Mouse (Mus musculus): Measurements from ENCODE around the gene Gm28230. TPM values are rescaled to one million over a fixed set of nuclear protein-coding genes. Genes with fewer than 3 reads are reported as not detected.

Gene Gm28230
- total and polyA plus RNA-seq, 2 experiments from 2014 or later, result not detected

- no peak for DNase-seq (ENCODE audit: low spot score)
- no peak for TF ChIP-seq CTCF (IDR thresholded peaks at IDR 0.05)
- H3K9ac ChIP-seq (replicated peaks; ENCODE audit: low read length, poor library complexity, severe bottlenecking), result no peak overlapping the region
- H3K4me1 ChIP-seq (ENCODE audit: insufficient read depth, low read length), result no peaks in the 10 kb centered on the region
- no peak for ATAC-seq (ENCODE audit: low FRiP score)
- H3K9me3 ChIP-seq (ENCODE audit: low read length), result no peaks in the 10 kb centered on the region
- H3K36me3 ChIP-seq (ENCODE audit: insufficient read depth, low read length), result no peaks in the 10 kb centered on the region
- no peak overlapping the region for H3K4me3 ChIP-seq (ENCODE audit: low read depth, low read length)
- peaks cover 94% of the 10 kb centered on the region for H3K27me3 ChIP-seq (ENCODE audit: insufficient read depth, low read length)
- H3K27ac ChIP-seq (ENCODE audit: low read depth, low read length), result no peak overlapping the region
- no peak overlapping the region for H3K4me2 ChIP-seq (ENCODE audit: low read depth, low read length, poor library complexity, severe bottlenecking)
- WGBS, result 1% methylated on average over 52 of the region's 52 CpGs
These were observed 6.2 kb downstream of the Gm28230 start for GRCm38 (mm10) chr2:74732513-74733316.

DNA sequence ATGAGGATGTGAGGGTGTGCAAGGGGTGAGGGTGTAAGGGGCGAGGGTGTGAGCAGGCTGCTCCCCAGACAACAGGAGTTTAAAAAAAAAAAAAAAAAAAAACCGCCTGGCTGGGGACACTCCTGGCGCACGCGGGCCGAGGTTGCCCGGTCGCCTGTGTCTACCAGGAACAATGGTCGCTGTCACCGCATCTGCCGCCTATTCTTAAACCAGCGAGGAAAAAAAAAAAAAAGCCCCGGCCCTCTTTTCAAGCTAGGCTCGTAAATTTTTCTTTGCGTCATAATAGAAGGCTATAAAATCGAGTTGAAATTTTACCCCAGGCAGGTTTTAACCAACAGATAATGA lies 6.8 kb downstream of the Gm28230 start:
- Histone ChIP-seq H3K4me3 (ENCODE audit: low read depth, low read length) (no peak overlapping the region), H3K4me1 (ENCODE audit: insufficient read depth, low read length) (no peaks in the 10 kb centered on the region), H3K27me3 (ENCODE audit: insufficient read depth, low read length) (peaks cover 95% of the 10 kb centered on the region), H3K9me3 (ENCODE audit: low read length) (no peaks in the 10 kb centered on the region), H3K9ac (replicated peaks; ENCODE audit: low read length, poor library complexity, severe bottlenecking) (no peak overlapping the region), H3K36me3 (ENCODE audit: insufficient read depth, low read length) (no peaks in the 10 kb centered on the region), H3K4me2 (ENCODE audit: low read depth, low read length, poor library complexity, severe bottlenecking) (no peak overlapping the region), H3K27ac (ENCODE audit: low read depth, low read length) (no peak overlapping the region)
- DNase-seq (ENCODE audit: low spot score) (no peak), ATAC-seq (ENCODE audit: low FRiP score) (no peak)
- WGBS, result 0% methylated on average over 16 of the region's 16 CpGs
- no peak for TF ChIP-seq CTCF (IDR thresholded peaks at IDR 0.05)

- no peaks in the 10 kb centered on the region for H3K36me3 ChIP-seq (ENCODE audit: insufficient read depth, low read length)
- ATAC-seq (ENCODE audit: low FRiP score), result no peak
- H3K9me3 ChIP-seq (ENCODE audit: low read length), result no peaks in the 10 kb centered on the region
- H3K9ac ChIP-seq (replicated peaks; ENCODE audit: low read length, poor library complexity, severe bottlenecking), result no peak overlapping the region
- H3K4me1 ChIP-seq (ENCODE audit: insufficient read depth, low read length), result no peaks in the 10 kb centered on the region
- no peak for TF ChIP-seq CTCF (IDR thresholded peaks at IDR 0.05)
- no peak overlapping the region for H3K27ac ChIP-seq (ENCODE audit: low read depth, low read length)
- no peak overlapping the region for H3K4me2 ChIP-seq (ENCODE audit: low read depth, low read length, poor library complexity, severe bottlenecking)
- no peak for DNase-seq (ENCODE audit: low spot score)
- under 1% methylated on average over 6 of the region's 6 CpGs for WGBS
- no peak overlapping the region for H3K4me3 ChIP-seq (ENCODE audit: low read depth, low read length)
- H3K27me3 ChIP-seq (ENCODE audit: insufficient read depth, low read length), result peaks cover 95% of the 10 kb centered on the region
These were observed 7.2 kb downstream of the Gm28230 start for GRCm38 (mm10) chr2:74733765-74734164.

DNA sequence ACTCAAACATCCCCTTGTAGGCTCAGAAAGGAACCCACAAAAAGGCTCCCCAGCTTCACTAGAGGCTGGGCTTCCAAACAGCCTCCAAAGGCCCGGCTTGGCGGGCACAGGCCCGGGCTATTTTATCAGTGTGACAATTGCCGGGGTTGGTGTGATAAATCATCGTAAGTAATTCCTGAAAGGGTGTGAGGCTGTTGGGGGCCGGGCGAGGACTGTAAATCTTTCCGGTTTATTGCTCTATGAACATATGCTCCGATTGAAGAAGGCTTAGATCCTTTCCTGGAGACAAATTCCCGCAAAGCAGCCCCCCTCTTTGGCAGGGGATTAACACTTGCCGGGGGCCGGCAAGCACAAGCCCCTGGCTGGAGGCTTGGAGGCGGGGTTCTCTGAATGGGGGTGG lies 7.9 kb downstream of the Gm28230 start:
- Histone ChIP-seq H3K4me1 (ENCODE audit: insufficient read depth, low read length) (no peaks in the 10 kb centered on the region), H3K27me3 (ENCODE audit: insufficient read depth, low read length) (peaks cover 95% of the 10 kb centered on the region), H3K4me2 (ENCODE audit: low read depth, low read length, poor library complexity, severe bottlenecking) (no peak overlapping the region), H3K9ac (replicated peaks; ENCODE audit: low read length, poor library complexity, severe bottlenecking) (no peak overlapping the region), H3K36me3 (ENCODE audit: insufficient read depth, low read length) (no peaks in the 10 kb centered on the region), H3K9me3 (ENCODE audit: low read length) (no peaks in the 10 kb centered on the region), H3K27ac (ENCODE audit: low read depth, low read length) (no peak overlapping the region), H3K4me3 (ENCODE audit: low read depth, low read length) (no peak overlapping the region)
- no peak for TF ChIP-seq CTCF (IDR thresholded peaks at IDR 0.05)
- DNase-seq (ENCODE audit: low spot score), result no peak
- no peak for ATAC-seq (ENCODE audit: low FRiP score)
- WGBS, result 2% methylated on average over 13 of the region's 13 CpGs

- H3K4me2 ChIP-seq (ENCODE audit: low read depth, low read length, poor library complexity, severe bottlenecking), result no peak overlapping the region
- H3K27ac ChIP-seq (ENCODE audit: low read depth, low read length), result no peak overlapping the region
- no peak overlapping the region for H3K4me3 ChIP-seq (ENCODE audit: low read depth, low read length)
- no peak for ATAC-seq (ENCODE audit: low FRiP score)
- under 1% methylated on average over 27 of the region's 27 CpGs for WGBS
- H3K9me3 ChIP-seq (ENCODE audit: low read length), result no peaks in the 10 kb centered on the region
- no peak for DNase-seq (ENCODE audit: low spot score)
- TF ChIP-seq CTCF (IDR thresholded peaks at IDR 0.05), result no peak
- no peaks in the 10 kb centered on the region for H3K4me1 ChIP-seq (ENCODE audit: insufficient read depth, low read length)
- H3K27me3 ChIP-seq (ENCODE audit: insufficient read depth, low read length), result peaks cover 98% of the 10 kb centered on the region
- no peaks in the 10 kb centered on the region for H3K36me3 ChIP-seq (ENCODE audit: insufficient read depth, low read length)
- no peak overlapping the region for H3K9ac ChIP-seq (replicated peaks; ENCODE audit: low read length, poor library complexity, severe bottlenecking)
These were observed 8.7 kb downstream of the Gm28230 start for GRCm38 (mm10) chr2:74734996-74735811.
